Mouse (Mus musculus) thymus, adult 2 months (tissue): ENCODE data around the gene Dchs1. TPM values are rescaled to one million over a fixed set of nuclear protein-coding genes. Genes with fewer than 3 reads are reported as not detected.
"Not testable (repeated sequence)": the region's sequence is repeated elsewhere in the genome, so short reads cannot be mapped to it uniquely, and the experiment has no call there.

Source experiments
- DNase-seq: peaks from one replicate; pipeline ENCODE4 v3.0.0; 2021
- H3K27ac ChIP-seq: fragments of 200-500 bp; 2 replicates; pipeline ENCODE4 v1.5.1; 2012; ENCODE audit warnings: low read length, control low read depth; ENCODE audit not compliant: control insufficient read depth, insufficient read depth
- H3K27me3 ChIP-seq: fragments of 200-500 bp; 2 replicates; pipeline ENCODE4 v1.6.1; 2012; ENCODE audit warnings: mild to moderate bottlenecking, low read length, moderate library complexity, mixed read lengths; ENCODE audit not compliant: control insufficient read depth, insufficient read depth
- H3K36me3 ChIP-seq: fragments of 200-500 bp; 2 replicates; pipeline ENCODE4 v1.6.1; 2012; ENCODE audit warnings: mild to moderate bottlenecking, low read length, moderate library complexity; ENCODE audit not compliant: control insufficient read depth, insufficient read depth
- H3K4me1 ChIP-seq: fragments of 200-500 bp; replicated peaks from 2 replicates; pipeline ENCODE4 v1.6.1; 2012; ENCODE audit warnings: low read length; ENCODE audit not compliant: control insufficient read depth, insufficient read depth
- H3K4me3 ChIP-seq: fragments of 200-500 bp; 2 replicates; pipeline ENCODE4 v1.5.1; 2012; ENCODE audit warnings: mild to moderate bottlenecking, low read length, control low read depth, moderate library complexity; ENCODE audit not compliant: control insufficient read depth, insufficient read depth
- CTCF ChIP-seq: fragments of 200-500 bp; IDR thresholded peaks from 2 replicates; pipeline ENCODE4 v1.5.1; 2012; ENCODE audit warnings: mild to moderate bottlenecking, control low read depth, low read length, moderate library complexity, borderline replicate concordance; ENCODE audit not compliant: control insufficient read depth, poor library complexity, insufficient read depth; ENCODE audit errors: extremely low read depth
- POLR2A ChIP-seq: fragments of 200-500 bp; IDR thresholded peaks from 2 replicates; pipeline ENCODE4 v1.6.1; 2012; ENCODE audit warnings: mild to moderate bottlenecking, low read length, control low read depth, moderate library complexity; ENCODE audit not compliant: control insufficient read depth, poor library complexity, insufficient read depth; ENCODE audit errors: extremely low read depth
- WGBS: fragments of 180-500 bp; shearing (Covaris S2); methylation state at CpG from one replicate; pipeline ENCODE4 v1.1.7; 2018; 5-methylcytosine and 5-hydroxymethylcytosine counted together
- polyA plus RNA-seq: library from polyadenylated mRNA; depleted of rRNA; stranded (reverse); fragments of >200 nt; gene quantifications from 2 replicates; pipeline ENCODE4 v1.2.3, GENCODE M21; 2012

Dchs1 gene
- polyA plus RNA-seq, 1 experiment, result 2.1 TPM

- under 1% methylated on average over 67 of the region's 67 CpGs for WGBS
- Histone ChIP-seq H3K4me3 (peak within 1 kb of the TSS; percentile 77), H3K4me1 (peaks cover 11% of the 10 kb centered on the region), H3K27me3 (no peaks in the 10 kb centered on the region), H3K27ac (no peak within 1 kb of the TSS), H3K36me3 (peaks cover 25% of the 10 kb centered on the region)
- peak; percentile 89 for DNase-seq
- peak; percentile 75 for TF ChIP-seq POLR2A
- TF ChIP-seq CTCF, result peak; percentile 29; the same call in 1 of the 2 replicates
These were observed 43.4 kb downstream of the Dchs1 start, which contains the start of gene Taf10 for GRCm38 (mm10) chr7:105743926-105744590. Gene Taf10, minus strand, starts transcription at chr7:105744361.

DNA sequence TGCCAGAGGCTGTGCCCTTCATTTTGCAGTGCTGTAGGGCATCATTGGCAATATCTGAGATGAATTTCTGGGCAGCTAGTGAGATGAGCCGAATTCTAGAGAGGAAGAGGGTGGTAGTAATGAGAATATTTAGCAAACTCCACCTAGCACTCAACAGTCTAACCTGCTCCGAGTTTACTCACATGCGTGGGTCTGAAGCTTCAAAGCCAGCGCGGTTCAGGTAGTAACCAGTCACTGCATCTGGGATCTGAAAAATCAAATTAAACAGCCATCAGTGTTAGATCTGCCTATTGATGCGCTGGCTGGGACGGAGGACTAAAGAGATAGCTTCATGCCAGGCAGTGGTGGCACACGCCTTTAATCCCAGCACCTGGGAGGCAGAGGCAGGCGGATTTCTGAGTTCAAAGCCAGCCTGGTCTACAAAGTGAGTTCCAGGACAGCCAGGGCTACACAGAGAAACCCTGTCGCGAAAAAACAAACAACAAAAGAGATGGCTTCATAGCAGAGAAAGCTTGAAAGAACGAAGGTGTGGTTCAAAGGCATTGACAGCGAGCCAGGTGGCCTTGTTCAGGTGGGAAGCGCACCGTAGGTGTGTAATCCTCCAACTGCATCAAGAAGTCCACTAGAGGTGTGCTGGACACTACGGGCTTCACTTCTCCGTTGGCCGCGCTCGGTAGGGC, 44.1 kb downstream of the Dchs1 start:
- WGBS, result 33% methylated on average over 20 of the region's 20 CpGs
- Histone ChIP-seq H3K4me3 (peak overlapping the region; percentile 77), H3K4me1 (peaks cover 14% of the 10 kb centered on the region), H3K36me3 (peaks cover 25% of the 10 kb centered on the region)
- DNase-seq, H3K27ac ChIP-seq, H3K27me3 ChIP-seq: not testable (repeated sequence)

GRCm38 (mm10) chr7:105742539-105743215, 44.8 kb downstream of the Dchs1 start:
- DNase-seq, H3K27ac ChIP-seq, H3K27me3 ChIP-seq, H3K4me3 ChIP-seq: not testable (repeated sequence)
- H3K36me3 ChIP-seq, result peaks cover 25% of the 10 kb centered on the region
- peaks cover 15% of the 10 kb centered on the region for H3K4me1 ChIP-seq
- 95% methylated on average over 7 of the region's 7 CpGs for WGBS

GRCm38 (mm10) chr7:105741978-105742377, 45.5 kb downstream of the Dchs1 start:
- peaks cover 16% of the 10 kb centered on the region for H3K4me1 ChIP-seq

GRCm38 (mm10) chr7:105740851-105741250, 46.6 kb downstream of the Dchs1 start:
- Histone ChIP-seq H3K36me3 (peaks cover 21% of the 10 kb centered on the region), H3K27me3 (no peaks in the 10 kb centered on the region), H3K27ac (no peak overlapping the region), H3K4me1 (peaks cover 16% of the 10 kb centered on the region), H3K4me3 (no peak overlapping the region)
- WGBS, result 98% methylated on average over 6 of the region's 6 CpGs
- TF ChIP-seq POLR2A (no peak), CTCF (no peak)
- no peak for DNase-seq

More at GRCm38 (mm10) chr7:105741978-105742377, 45.5 kb downstream of the Dchs1 start:
- no peak overlapping the region for H3K27ac ChIP-seq
- no peak for DNase-seq
- no peak for TF ChIP-seq POLR2A
- no peak for TF ChIP-seq CTCF
- H3K27me3 ChIP-seq, result no peaks in the 10 kb centered on the region
- peaks cover 25% of the 10 kb centered on the region for H3K36me3 ChIP-seq
- 98% methylated on average over 9 of the region's 9 CpGs for WGBS
- no peak overlapping the region for H3K4me3 ChIP-seq

DNA sequence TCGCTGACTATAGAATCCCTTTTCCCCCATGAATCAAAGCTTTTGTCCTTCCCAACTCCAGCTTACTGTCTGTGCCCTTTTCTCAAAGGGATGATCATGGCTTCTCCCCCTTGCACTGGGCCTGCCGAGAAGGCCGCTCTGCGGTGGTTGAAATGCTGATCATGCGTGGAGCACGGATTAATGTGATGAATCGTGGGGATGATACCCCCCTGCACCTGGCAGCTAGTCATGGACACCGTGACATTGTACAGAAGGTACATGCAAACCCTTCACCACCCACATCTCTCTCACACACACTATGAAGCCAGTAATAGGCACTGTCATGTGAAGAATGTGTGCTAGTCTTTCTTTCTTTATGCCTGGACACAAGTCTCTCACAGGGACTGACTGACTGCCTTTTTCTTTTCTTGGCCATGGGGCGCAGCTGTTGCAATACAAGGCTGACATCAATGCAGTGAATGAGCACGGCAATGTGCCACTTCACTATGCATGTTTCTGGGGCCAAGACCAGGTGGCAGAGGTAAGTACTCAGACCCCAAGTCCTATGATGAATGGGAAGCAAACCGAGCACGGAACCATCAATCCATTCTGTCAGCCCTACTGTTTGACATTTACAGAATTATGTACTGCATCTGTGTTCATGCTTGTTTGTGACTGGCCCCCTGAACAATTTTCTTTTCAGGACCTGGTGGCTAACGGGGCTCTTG, 47.2 kb downstream of the Dchs1 start:
- H3K27me3 ChIP-seq, result no peaks in the 10 kb centered on the region
- DNase-seq, result no peak
- WGBS, result 94% methylated on average over 13 of the region's 13 CpGs
- TF ChIP-seq CTCF (no peak), POLR2A (no peak)
- no peak overlapping the region for H3K27ac ChIP-seq
- peaks cover 16% of the 10 kb centered on the region for H3K4me1 ChIP-seq
- H3K36me3 ChIP-seq, result peaks cover 21% of the 10 kb centered on the region
- H3K4me3 ChIP-seq, result no peak overlapping the region
